Mouse (Mus musculus): Measurements from ENCODE around the gene Lce1a2.

DNA sequence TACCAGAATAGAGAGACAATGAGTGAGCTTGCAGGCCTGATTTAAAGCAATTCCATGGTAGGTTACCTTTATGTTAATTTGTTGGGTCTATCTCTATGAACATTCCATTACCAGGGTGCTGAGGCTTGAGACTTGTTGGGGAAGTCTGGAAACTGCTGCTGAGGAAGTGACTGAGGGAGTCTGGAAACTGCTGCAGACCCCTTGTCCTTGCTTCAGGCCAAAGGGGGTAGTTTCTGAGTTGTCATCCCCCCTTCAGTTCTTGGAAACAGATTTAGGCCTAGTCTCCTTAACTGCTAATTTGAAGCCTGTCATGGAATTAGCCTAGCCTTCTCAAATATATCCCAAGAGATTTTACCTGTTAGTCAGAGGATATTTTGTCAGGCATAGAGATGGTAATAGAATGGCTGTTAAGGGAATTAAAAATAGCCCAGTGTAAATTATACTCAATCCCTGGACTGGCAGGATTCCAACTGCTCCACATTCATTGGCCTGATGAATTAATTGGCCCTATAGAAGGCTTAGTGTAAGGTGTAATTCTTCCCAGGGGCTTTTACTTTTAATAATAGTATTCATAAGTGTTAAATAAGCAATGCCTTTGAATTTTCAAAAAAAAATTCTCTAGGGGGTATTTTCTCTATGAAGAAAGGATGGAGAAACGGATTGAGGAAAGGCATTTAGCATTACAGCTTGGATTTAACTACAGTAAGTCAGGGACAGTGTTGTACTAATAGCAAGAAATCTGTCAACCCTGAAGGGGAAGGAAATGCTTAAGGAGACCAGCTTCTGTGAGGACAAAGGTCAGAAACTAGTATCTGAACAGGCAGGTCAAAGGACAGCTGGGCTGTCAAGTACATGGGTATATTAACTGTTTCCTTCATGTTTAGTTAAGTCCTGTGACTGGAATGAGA, 32.1 kb downstream of the Lce1a2 start:
- TF ChIP-seq CTCF (conservative IDR thresholded peaks at IDR 0.05; ENCODE audit: insufficient read depth, insufficient read length, low read depth, low read length) (no peak), POLR2A (IDR thresholded peaks at IDR 0.05; ENCODE audit: low read depth, low read length) (no peak)
